Mouse (Mus musculus): ENCODE measurements around the gene Snhg11. TPM values are rescaled to one million over a fixed set of nuclear protein-coding genes. Genes with fewer than 3 reads are reported as not detected.

The Snhg11 gene
- total RNA-seq, 2 experiments from 2014 or later: 566 to 626 TPM

- peak overlapping the region; percentile 88 for H3K4me3 ChIP-seq
- no peak for DNase-seq (ENCODE audit: low spot score in 2 of 2)
- peak overlapping the region; percentile 84; the same call in 1 of the 2 replicates for H3K27ac ChIP-seq
- no peak for TF ChIP-seq CTCF (conservative IDR thresholded peaks at IDR 0.05)
These were observed 15.4 kb upstream of the Snhg11 start for GRCm38 (mm10) chr2:158359757-158360620.

DNA sequence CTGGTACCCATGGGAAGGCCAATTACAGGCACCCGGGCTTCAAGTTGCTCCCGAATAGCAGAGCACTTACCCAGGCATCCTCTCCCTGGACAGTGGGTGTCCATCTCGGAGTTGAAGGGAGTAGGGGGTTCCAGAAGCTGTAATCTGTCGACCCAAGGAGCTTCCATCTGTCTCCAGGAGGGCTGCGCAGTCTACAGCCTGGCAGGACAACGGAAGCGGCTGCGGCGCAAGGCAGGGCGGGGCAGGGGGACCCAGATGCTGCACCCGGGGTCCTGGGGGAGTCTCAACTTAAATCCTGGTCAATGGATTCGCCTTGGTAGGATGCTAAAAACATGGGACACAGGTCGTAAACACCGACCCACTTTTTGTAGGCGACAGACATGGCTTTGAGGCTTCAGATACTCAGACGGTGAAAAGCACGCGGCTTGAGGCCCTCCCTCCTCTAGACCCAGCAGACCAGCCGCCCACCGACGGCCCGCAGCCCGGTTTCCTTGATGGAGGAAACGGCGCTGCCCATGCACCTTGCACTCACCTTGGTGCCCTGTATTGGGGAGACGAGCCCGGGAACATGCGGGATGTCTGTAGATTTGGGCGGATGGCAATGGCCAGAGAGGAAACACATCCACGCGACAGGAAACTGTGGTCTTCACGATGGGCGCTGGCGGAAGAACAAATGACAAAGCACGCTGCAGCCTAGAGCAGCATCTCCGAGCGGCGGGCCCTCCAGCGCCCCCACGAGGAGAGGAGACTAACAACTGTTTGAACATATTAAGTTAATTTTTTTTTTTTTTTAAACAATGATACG lies 14.4 kb upstream of the Snhg11 start:
- DNase-seq (ENCODE audit: low spot score in 2 of 2): peak; percentile 84 to 87
- H3K27ac ChIP-seq: peak overlapping the region; percentile 84

DNA sequence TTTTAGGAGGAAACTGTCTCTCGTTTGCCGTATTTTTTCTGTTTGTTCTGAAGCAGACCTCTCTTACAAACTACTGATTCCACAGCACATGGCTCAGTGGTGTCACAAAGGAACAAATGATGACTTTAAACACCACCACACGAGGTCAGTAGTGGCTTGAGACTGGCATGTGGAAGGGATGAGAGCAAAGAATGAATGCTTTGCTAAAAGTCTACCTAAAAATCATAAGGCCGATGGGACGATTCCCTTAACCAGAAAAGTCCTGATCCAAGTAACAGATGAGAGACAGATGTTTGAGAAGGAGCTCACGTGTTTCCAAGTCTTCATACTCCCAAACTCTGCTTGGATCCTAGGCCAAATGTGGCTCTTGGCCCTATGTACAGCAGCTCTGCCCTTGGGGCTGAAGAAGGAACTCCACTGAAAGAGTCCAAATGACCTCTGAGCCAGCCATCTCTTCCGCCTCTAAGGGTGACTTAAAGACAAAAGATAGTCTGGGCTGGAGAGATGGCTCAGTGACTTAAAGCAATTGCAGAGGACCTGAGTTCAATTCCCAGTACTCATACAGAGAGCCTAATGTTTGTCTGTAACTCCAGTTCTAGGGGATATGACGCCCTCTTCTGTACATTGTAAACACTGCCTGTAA lies 13.6 kb upstream of the Snhg11 start:
- Histone ChIP-seq H3K4me3 (peak overlapping the region; percentile 88), H3K27ac (peak overlapping the region; percentile 57; the same call in 1 of the 2 replicates)
- peak; percentile 57 for TF ChIP-seq CTCF (conservative IDR thresholded peaks at IDR 0.05)
- DNase-seq (ENCODE audit: low spot score in 2 of 2): no peak

More for the DNA sequence above, 14.4 kb upstream of the Snhg11 start:
- peak overlapping the region; percentile 88 for H3K4me3 ChIP-seq
- TF ChIP-seq CTCF (conservative IDR thresholded peaks at IDR 0.05): peak; percentile 91

DNA sequence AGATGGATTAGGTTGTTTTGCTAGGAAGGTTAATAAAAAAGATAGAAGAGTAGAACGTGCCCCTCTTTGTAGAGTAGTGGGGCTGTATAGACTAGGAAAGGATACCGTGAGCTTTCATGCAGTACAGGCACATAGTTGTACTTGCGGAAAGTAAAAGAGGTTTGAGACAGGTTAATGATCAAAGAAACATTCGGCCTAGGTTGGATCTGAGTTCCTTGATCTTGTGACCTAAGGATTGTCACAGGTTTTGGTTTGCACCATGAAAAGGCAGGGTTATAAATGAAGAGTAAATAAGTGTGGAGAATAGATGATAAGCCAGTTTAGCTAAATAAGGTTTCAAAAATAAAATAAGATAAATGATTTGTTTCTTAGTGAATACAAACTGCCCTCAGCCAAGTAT lies 11.3 kb upstream of the Snhg11 start:
- H3K27ac ChIP-seq: no peak overlapping the region
- DNase-seq (ENCODE audit: low spot score in 2 of 2): no peak
- H3K4me3 ChIP-seq: no peak overlapping the region
- TF ChIP-seq CTCF (conservative IDR thresholded peaks at IDR 0.05): no peak

DNA sequence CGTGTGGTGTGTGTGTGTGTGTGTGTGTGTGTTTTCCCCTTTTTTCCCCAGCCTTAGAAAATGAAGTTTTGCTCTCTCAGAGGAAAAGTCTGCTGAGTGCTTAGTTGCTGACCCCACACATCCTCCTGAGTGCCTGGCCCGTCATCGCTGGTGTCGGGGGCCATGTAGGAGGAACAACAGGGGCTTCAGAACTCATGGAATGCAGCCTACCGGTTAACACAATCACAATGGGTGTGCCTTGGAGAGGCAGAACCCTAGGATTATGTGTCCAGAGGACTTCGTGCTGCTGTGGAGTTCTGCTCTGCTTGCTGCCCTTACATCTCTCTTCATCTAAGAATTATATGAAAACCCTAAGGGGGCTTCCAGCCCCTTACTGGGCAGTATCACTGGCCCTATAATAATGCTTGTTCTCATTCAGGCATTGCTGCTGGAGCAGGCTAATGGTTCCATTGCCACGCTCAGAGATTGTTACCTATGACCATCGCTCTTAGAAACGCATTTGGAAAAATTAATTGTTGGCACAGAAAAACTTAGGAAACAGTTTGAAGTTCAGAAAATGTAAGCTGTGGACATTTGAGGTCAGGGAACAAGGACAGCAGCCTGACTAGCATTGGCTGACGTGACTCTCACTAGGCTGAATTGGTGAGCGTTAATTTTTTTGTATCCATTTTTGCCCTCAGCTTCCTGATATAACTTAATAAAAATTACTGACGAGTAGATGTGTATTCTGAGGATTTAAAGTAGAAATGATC lies 10.2 kb upstream of the Snhg11 start:
- no peak for DNase-seq (ENCODE audit: low spot score in 2 of 2)
- Histone ChIP-seq H3K4me3 (no peak overlapping the region), H3K27ac (no peak overlapping the region)
- no peak for TF ChIP-seq CTCF (conservative IDR thresholded peaks at IDR 0.05)

DNA sequence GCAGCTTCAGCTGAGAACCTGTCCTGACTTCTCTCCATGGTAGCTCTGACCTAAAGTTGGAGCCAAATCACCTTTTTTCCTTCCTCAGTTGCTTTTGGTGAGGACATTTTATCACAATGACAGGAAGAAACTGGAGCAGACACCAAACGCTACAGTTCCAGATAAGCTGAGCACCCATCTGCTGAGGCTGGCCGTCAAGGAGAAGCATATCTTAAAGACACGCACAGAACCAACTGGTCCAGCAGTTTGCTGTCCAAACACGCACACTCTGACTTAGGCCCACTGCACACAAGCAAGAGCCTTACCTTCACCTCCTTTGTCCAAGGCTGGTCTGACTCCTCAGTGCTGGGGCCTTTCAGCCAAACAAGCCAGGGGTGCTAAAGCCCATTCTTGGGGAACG lies 7.8 kb upstream of the Snhg11 start:
- no peak overlapping the region for H3K27ac ChIP-seq
- no peak for DNase-seq (ENCODE audit: low spot score in 2 of 2)
- no peak overlapping the region for H3K4me3 ChIP-seq
- no peak for TF ChIP-seq CTCF (conservative IDR thresholded peaks at IDR 0.05)

DNA sequence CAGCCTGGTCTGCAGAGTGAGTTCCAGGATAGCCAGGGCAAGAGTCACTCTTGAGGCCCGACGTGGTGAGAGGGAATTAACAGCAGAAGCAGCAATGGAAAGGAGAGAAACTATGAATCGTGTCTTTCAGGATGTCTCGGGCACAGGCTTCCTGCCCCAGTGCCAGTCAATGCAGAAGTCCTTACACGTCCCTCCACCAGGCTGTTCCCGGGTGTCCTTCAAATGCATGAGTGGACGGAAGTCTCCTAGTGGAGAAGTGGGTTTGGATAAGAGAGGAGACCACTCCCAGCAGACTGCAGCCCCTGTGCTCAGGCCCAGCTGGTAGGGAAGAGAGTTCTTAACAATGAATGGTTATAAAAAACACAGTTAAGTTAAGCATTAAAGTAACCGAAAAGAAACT lies 7.1 kb upstream of the Snhg11 start:
- H3K4me3 ChIP-seq: no peak overlapping the region
- no peak for TF ChIP-seq CTCF (conservative IDR thresholded peaks at IDR 0.05)
- DNase-seq (ENCODE audit: low spot score in 2 of 2): no peak
- H3K27ac ChIP-seq: no peak overlapping the region

DNA sequence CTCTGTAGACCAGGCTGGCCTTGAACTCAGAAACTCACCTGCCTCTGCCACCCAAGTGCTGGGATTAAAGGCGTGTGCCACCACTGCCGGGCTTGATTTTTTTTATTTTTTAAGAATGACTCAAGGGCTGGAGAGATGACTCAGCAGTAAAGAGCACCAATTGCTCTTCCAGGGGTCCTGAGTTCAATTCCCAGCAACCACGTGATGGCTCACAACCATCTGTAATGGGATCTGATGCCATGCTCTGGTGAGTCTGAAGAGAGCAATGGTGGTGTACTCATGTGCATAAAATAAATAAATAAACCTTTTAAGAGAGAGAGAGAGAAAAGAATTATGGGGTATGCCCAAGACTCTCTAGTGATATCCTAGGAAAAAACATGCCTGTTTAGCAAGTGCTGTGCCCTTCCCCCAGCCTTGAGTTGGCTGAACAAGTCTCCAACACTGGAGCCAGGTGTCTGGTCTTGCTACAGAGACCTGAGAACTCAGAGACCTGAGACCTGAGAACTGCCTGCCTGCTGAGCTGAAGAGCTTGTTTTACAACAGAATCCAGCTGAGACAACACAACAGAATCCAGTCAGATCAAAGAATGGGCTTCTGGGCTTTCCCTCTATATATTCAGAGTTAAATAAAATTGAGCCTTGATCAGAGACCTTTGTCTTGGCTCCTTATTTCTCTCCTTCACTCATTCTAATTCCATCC lies 5.8 kb upstream of the Snhg11 start:
- DNase-seq (ENCODE audit: low spot score in 2 of 2): no peak
- no peak overlapping the region for H3K4me3 ChIP-seq
- TF ChIP-seq CTCF (conservative IDR thresholded peaks at IDR 0.05): no peak
- H3K27ac ChIP-seq: no peak overlapping the region

DNA sequence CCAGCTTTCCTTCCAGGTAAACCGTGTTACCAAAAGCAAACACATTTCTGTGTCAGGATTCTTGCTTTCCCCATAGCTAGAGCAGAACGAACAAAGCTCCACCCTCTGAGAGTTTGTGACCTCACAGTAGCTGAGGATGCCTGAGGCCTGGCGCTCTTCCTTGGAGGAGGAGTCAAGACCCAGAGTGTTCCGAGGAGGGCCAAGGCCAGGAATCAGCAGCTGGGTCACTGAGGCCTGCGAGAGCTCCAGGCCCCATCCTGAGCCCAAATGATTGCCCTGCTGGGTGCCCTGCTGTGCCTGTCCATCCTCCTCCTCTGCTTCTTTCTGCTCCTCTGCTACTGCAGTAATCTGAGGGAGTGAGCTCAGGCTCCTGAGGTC lies 5.3 kb upstream of the Snhg11 start:
- H3K27ac ChIP-seq: no peak overlapping the region
- TF ChIP-seq CTCF (conservative IDR thresholded peaks at IDR 0.05): no peak
- DNase-seq (ENCODE audit: low spot score in 2 of 2): no peak
- no peak overlapping the region for H3K4me3 ChIP-seq

DNA sequence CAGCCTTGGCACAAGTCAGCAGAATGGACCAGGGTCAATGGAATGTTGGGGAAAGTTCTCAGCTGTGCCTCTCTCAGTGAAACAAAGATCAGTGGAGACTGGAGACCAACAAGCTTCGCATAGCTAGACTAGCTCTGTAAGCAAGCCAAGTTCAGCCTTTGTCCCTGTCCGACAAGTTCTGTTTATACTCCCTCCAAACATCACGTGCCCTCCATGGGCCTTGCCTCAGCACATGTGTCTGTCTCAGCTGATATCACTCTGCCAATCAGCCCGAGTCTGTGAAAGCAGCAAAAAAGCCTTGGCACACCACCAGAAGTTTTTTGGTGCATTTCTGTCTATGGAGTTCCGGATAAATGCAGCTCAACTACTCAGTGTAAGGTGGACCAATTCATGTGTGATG lies 2.4 kb upstream of the Snhg11 start:
- no peak for TF ChIP-seq CTCF (conservative IDR thresholded peaks at IDR 0.05)
- Histone ChIP-seq H3K4me3 (no peak overlapping the region), H3K27ac (no peak overlapping the region)
- no peak for DNase-seq (ENCODE audit: low spot score in 2 of 2)

- TF ChIP-seq CTCF (conservative IDR thresholded peaks at IDR 0.05): no peak
- Histone ChIP-seq H3K27ac (no peak overlapping the region), H3K4me3 (no peak overlapping the region)
- DNase-seq (ENCODE audit: low spot score in 2 of 2): no peak
These were observed 1.9 kb upstream of the Snhg11 start for GRCm38 (mm10) chr2:158373516-158373915.

Measured in layer of hippocampus, adult 2 months (tissue).